ENCODE assay signal across 8 mouse cellular contexts in the genomic region with DNA sequence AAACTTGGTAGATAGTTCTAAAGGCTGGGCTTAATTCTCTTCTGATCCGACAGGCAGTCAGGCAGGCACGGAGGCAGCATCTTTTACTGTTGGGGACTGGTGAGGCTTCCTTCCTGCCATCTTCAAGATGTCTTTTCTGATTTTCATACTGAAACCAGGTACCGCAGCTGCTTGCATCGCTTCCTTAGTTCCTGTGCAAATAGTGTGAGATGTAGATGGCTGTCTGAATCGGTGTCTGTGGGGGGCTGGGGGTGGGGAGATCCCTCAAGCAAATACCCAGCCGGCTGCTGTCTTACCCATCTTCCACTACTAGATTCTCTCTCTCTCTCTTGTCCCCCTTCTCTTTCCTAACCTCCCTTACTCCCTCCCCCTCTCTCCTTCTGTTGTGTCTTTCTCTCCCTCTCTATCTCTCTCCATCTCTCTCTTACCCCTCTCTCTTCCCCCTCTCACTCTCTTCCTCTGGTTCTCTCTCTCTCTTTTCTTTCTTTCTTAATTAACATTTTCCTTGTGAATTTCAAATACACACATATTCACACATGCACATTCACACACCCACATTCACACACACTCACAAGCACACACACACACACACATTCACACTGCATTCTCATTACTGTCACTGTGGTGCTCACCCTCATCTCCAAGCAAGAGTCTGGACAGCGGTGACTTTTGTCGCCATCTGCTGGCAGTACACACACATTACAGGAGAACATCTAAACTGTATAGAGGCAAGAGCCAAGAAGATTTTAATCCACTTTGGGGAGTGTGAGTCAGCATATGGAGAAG.
DNase-seq lines count a peak whose midpoint lies in the region; ATAC-seq and TF ChIP-seq lines count a peak whose summit lies in the region.

No protein-coding gene starts in this region.

- H3K4me2 ChIP-seq in liver, embryonic 13.5 days, result no peak overlapping the region
- no peak overlapping the region for H3K4me2 ChIP-seq in neural tube, embryonic 12.5 days (replicated peaks)

- ATAC-seq in granulocyte monocyte progenitor cell, adult 5-6 weeks (replicated peaks; ENCODE audit: poor library complexity, severe bottlenecking), result peak; percentile 78
- ATAC-seq in liver, embryonic 13.5 days (ENCODE audit: low read depth), result peak; percentile 29; the same call in 1 of the 2 replicates
- ATAC-seq in neural tube, embryonic 12.5 days (ENCODE audit: low FRiP score, low read depth), result peak; percentile 84

- peak; percentile 83; the same call in 1 of the 2 replicates for TF ChIP-seq CTCF in testis, adult 2 months (IDR thresholded peaks at IDR 0.05; ENCODE audit: control insufficient read depth, insufficient read depth, insufficient replicate concordance, low read depth, low read length)

- WGBS in liver, embryonic 13.5 days (ENCODE audit: insufficient replicate concordance), result 53% methylated on average over 8 of the region's 8 CpGs
- 66% methylated on average over 8 of the region's 8 CpGs for WGBS in neural tube, embryonic 12.5 days

- no peak for TF ChIP-seq POLR2A in testis, adult 2 months (IDR thresholded peaks at IDR 0.05; ENCODE audit: control insufficient read depth, low read depth, low read length)

- H3K4me3 ChIP-seq in liver, embryonic 13.5 days (replicated peaks), result no peak overlapping the region
- no peak overlapping the region for H3K4me3 ChIP-seq in neural tube, embryonic 12.5 days
- peak overlapping the region; percentile 5; the same call in 1 of the 2 replicates for H3K4me3 ChIP-seq in testis, adult 2 months (ENCODE audit: control insufficient read depth, low read depth, low read length)

- H3K36me3 ChIP-seq in liver, embryonic 13.5 days, result no peaks in the 10 kb centered on the region
- no peaks in the 10 kb centered on the region for H3K36me3 ChIP-seq in neural tube, embryonic 12.5 days
- H3K36me3 ChIP-seq in testis, adult 2 months (ENCODE audit: control insufficient read depth, insufficient read depth, low read length), result no peaks in the 10 kb centered on the region

- no peak overlapping the region for H3K27ac ChIP-seq in liver, embryonic 13.5 days
- H3K27ac ChIP-seq in neural tube, embryonic 12.5 days, result no peak overlapping the region
- H3K27ac ChIP-seq in testis, adult 2 months (ENCODE audit: control insufficient read depth, insufficient read depth, low read depth, low read length), result no peak overlapping the region

- no peaks in the 10 kb centered on the region for H3K27me3 ChIP-seq in liver, embryonic 13.5 days
- H3K27me3 ChIP-seq in neural tube, embryonic 12.5 days (replicated peaks), result no peaks in the 10 kb centered on the region
- H3K27me3 ChIP-seq in testis, adult 2 months (ENCODE audit: control insufficient read depth, insufficient read depth, low read length), result no peaks in the 10 kb centered on the region

- H3K4me1 ChIP-seq in liver, embryonic 13.5 days (replicated peaks), result no peaks in the 10 kb centered on the region
- no peaks in the 10 kb centered on the region for H3K4me1 ChIP-seq in neural tube, embryonic 12.5 days
- H3K4me1 ChIP-seq in testis, adult 2 months (ENCODE audit: control insufficient read depth, insufficient read depth, low read length), result 0 out of 2 replicates have a peak, but pooled peaks cover 2% of the 10 kb centered on the region

- H3K9ac ChIP-seq in liver, embryonic 13.5 days, result no peak overlapping the region
- H3K9ac ChIP-seq in neural tube, embryonic 12.5 days, result no peak overlapping the region

- DNase-seq in CD4-positive helper T cell, adult 2 months (ENCODE audit: low read depth, low spot score), result peak; percentile 87
- peak; percentile 72 for DNase-seq in adrenal gland, adult 2 months
- peak; percentile 78 for DNase-seq in embryo, embryonic 10.5 days (ENCODE audit: low spot score)
- DNase-seq in kidney, postnatal 14 days, result peak; percentile 69
- peak; percentile 18 for DNase-seq in liver, embryonic 13.5 days

- H3K9me3 ChIP-seq in liver, embryonic 13.5 days (replicated peaks), result no peaks in the 10 kb centered on the region
- H3K9me3 ChIP-seq in neural tube, embryonic 12.5 days, result no peaks in the 10 kb centered on the region

Comparison
In these comparisons a context has a peak if more than half of its experiments do, and no peak if none do; other contexts are left out.
1. DNase-seq: peak in every context shown above with its lines; median percentile 87 in CD4-positive helper T cell, adult 2 months; 78 in embryo, embryonic 10.5 days; 72 in adrenal gland, adult 2 months; 69 in kidney, postnatal 14 days; 18 in liver, embryonic 13.5 days.
2. ATAC-seq: peak in every context shown above with its lines; median percentile 84 in neural tube, embryonic 12.5 days; 78 in granulocyte monocyte progenitor cell, adult 5-6 weeks; 29 in liver, embryonic 13.5 days.